Mouse (Mus musculus) hindlimb bud, embryonic 11.5 days (tissue): Measurements from ENCODE around the gene Cadm1.

ENCODE experiments used
- DNase-seq: peaks from one replicate; pipeline ENCODE4 v3.0.0-alpha.2; 2012; ENCODE audit warnings: low read depth, low spot score; ENCODE audit errors: extremely low spot score

The Cadm1 gene

GRCm38 (mm10) chr9:47529602-47530450 is at the start of gene Cadm1:
TSS of gene Cadm1 (plus strand) at chr9:47530173.
- DNase-seq: peak; percentile 91

DNA sequence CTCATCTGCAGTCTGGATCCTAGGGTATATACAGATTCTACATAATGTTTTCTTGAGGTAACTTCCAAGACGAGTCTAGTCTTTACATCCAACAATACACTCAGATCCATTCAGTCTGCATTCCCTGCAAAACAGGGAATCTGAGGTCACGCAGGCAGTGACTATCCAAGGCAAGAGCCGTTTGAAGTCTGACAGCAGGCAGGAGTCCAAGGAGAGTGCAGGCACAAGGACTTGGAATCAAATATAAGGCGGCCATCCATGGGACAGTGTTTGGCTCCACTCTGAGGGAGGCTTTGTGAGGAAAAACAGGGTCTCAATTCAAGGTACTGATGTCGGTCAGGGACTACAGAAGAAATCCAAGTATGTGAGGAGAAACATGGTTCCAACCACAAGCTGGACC is 45.5 kb upstream of the Cadm1 start:
- no peak for DNase-seq

DNA sequence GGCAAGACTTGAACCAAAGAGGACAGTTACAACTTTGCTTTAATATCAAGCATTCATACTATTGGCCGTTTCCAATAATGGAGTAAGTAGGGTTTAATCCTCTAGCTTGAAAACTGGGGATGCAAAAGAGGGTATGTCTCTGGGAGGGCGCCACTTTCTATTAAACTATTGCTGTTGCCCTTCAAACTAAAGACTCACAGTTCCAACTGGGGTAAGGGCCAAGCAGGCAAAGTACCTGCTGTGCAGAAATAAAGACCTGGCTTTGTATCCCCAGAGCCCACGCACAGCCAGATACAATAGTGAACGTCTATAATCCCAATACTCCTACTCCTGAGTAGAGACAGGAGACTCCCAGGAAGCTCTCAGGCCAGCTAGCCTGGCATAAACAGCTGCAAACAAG is 44.8 kb upstream of the Cadm1 start:
- no peak for DNase-seq

GRCm38 (mm10) chr9:47499761-47500160 is 30.2 kb upstream of the Cadm1 start:
- no peak for DNase-seq

- DNase-seq: no peak
Observed at GRCm38 (mm10) chr9:47505956-47506355, 24.0 kb upstream of the Cadm1 start.

DNA sequence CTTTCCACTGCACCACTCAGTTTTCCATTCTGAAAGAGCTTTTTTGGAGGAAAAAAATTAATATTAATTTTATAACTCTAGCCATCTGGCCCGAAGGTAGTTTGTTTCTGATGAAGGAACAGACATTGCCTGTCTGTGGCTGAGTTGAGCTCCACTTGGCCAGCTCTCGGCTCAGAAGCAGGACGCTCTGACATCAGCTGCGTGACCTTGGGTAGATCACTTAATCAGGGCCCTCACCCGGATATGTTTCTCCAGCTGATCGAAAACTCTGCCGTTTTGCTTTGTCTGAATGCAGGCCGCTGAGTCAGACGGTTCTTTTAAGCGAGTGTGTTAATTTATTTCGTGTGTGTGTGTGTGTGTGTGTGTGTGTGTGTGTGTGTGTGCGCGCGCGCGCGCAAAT is 23.1 kb upstream of the Cadm1 start:
- DNase-seq: no peak

DNA sequence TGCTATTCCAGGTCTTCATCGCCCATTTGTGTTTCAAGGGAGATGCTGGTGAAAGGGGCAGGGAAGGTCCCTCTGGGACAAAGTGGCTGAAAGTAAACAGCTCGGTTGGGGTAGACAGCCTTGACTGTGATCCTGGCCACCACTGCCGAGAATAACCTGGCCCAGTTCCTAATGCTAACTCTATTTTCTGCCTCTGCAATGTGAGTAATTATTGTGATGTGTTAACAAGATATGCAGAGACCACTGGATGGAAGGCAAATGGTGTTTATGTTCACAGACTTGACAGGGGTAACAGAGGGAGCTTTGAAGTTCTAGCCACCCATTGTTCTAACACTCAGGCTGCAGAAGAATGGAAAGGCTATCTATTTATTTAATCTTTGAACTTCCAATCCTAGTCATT is 21.9 kb upstream of the Cadm1 start:
- DNase-seq: no peak

DNA sequence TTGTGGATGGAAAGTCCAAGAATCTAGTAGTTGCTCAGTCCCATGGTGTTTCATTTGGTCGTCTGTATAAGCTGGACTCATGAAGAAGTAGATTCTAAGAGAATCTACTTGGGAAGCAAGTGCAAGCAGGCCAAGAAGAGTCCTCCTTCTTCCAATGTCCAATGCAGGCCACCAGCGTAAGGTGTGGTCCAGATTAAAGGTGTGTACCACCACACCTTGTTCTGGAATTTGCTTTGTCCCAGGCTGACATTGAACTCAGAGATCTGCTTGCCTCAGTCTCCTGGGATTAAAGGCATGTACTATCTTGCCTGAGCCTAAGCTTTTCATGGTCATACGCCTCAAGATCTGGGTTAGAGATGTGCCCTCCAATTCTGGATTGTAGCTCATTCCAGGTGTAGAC is 17.5 kb upstream of the Cadm1 start:
- DNase-seq: no peak

- DNase-seq: no peak
Observed at GRCm38 (mm10) chr9:47514318-47514717, 15.7 kb upstream of the Cadm1 start.

- no peak for DNase-seq
Observed at GRCm38 (mm10) chr9:47516238-47516637, 13.7 kb upstream of the Cadm1 start.

GRCm38 (mm10) chr9:47527290-47527689 is 2.7 kb upstream of the Cadm1 start:
- no peak for DNase-seq

- no peak for DNase-seq
Observed at GRCm38 (mm10) chr9:47527741-47528140, 2.2 kb upstream of the Cadm1 start.

DNA sequence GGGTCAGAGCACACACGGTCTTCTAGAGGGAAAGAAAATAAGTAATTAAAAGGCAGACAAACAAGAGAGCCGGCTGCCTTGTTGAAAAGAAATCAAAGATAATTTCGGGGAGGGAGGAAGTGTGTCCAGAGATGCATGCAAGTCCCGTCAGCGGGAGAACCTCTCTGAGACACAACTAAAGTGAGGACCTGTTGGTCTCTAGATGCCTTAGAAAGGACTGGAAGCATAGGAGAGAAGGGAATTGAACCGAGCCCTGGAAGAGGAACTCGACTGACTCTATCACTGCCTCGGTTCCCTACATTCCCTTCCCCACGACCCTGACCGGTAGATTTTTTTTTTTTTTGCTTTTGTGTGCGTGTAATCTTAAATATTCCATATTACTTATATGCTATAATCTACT is 791 bp upstream of the Cadm1 start:
- DNase-seq: no peak

DNA sequence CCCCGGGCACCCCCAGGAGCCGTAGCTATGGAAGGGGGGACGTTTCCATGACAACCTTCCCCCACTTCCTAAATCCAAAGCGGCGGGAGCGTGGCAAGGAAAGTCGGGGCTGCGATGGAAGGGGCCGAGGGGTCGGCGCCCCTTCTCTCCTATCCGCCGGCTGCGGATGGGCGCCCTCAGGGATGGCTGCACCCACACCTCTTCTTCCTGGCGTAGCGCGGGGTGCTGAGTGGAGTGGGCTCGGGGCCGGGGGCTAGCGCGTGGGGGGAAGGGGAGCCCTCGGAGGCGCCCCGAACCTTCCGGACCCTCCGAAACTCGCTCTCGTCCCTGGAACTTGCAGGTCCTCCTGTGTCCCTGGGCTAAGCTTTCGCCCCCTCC is 560 bp downstream of the Cadm1 start:
- DNase-seq: no peak

- no peak for DNase-seq
Observed at GRCm38 (mm10) chr9:47530922-47531850, 1.2 kb downstream of the Cadm1 start.

GRCm38 (mm10) chr9:47532215-47532865 is 2.4 kb downstream of the Cadm1 start:
- no peak for DNase-seq

DNA sequence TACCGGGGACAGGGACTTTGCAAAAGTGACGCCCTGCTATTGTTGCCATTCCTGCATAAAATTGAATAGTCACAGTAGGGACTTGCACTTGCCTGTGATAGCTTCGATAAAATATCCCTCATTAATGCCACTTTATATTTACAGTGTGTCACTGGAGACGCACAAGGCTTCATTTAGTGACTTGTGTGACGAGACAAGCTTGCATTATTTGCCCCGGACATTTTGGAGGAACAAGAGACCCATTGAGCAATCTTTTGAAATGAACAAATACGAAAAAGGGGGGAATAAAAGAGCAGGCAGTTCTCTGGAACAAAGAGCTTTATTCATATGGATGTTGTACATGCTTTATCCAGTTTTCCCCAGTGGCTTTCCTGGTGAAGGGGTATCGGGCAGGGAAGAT is 3.5 kb downstream of the Cadm1 start:
- no peak for DNase-seq

GRCm38 (mm10) chr9:47534573-47535475 is 4.9 kb downstream of the Cadm1 start:
- DNase-seq: no peak

DNA sequence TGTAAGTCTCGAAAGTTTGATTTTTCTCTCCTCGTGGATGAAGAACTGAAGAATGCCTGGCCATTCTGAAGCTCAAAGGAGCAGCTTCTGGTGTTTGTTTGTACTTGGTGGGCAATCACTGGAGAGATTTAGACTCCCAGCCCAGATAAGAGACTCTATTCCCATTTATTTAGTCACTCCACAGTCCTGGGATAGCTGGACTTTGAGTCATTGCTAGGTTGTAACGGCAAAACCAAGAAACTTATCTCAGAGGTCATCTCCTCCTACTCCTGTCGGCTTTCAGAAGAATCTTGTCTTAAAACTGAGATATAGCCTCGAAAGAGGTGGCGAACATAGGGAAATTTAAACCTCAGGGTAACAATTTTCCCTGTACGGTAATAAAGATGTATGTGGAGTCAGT is 15.3 kb downstream of the Cadm1 start:
- DNase-seq: no peak

- DNase-seq: no peak
Observed at GRCm38 (mm10) chr9:47545667-47546066, 15.7 kb downstream of the Cadm1 start.
